Mouse (Mus musculus): Measurements from ENCODE around the gene Gm14443. TPM values are rescaled to one million over a fixed set of nuclear protein-coding genes. Genes with fewer than 3 reads are reported as not detected.
"Not testable (repeated sequence)": the region's sequence is repeated elsewhere in the genome, so short reads cannot be mapped to it uniquely, and the experiment has no call there.

The Gm14443 gene
- polyA plus RNA-seq (2015; fragmentation: Nextera tagmentation; extraction: Ambion mirVana), result 1.0 and 1.5 TPM in 2 replicates

DNA sequence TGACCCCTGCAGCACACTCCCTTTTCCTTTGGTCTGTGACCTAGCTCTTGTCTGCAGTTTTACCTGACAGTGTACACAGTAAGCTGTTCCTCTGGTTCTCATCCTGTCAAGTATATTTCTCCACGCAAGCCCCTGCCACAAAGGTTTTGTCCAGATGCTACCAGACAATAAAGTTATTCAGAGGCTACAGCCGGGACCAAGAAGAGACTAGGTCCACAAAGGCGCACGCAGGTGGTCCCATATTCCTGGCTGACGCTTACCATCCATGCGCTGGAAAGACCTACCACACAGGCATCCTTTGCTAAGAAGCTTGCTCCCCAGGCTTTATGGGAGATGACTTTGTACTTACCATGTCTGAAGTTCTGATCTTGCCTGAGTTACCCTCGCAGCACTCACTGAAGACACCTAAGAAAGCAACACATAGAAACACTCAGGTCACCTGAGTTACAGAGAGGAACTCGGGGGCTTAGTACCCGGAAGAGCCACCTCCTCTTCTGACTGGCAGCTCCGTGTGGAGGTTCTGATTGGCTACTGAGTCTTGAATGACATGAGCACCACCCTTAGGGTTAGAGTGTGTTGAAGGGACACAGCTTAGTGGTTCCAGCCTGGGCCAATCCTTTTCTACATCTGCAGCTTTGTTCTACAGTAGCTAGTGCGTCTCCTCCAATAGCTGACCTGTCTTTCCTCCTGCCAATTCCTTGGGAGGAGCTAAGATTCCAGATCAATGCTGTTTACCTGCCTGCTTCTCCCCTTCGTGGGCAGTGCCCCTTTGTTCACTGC lies at the start of gene Gm14443:
Gene Gm14443 (minus strand): TSS at position 471 of the 780 bp plus-strand sequence.
- not testable (repeated sequence) for H3K9me3 ChIP-seq; H3K27ac ChIP-seq; H3K9ac ChIP-seq; H3K36me3 ChIP-seq (replicated peaks); H3K4me3 ChIP-seq; ATAC-seq (replicated peaks); H3K27me3 ChIP-seq (replicated peaks); H3K4me2 ChIP-seq; H3K4me1 ChIP-seq
- WGBS, result 79% methylated on average over 12 of the region's 12 CpGs

DNA sequence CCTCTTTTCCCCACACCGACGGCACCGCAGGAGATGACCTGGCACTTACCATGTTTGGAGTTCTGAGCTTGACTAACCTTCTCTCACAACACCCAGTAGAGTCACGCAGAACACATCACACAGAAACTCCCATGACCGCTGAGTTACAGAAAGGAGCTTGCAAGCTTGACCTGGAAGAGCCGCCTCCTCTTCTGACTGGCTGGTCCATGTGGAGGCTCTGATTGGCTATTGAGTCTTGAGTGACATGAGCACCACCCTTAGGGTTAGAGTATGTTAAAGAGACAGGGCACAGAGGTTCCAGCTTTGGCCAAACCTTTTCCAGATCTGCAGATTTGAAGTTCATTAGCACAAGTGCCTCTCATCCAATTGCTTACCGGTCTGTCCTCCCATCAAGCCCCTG lies 31.1 kb upstream of the Gm14443 start, which contains the start of gene Gm14391:
Gene Gm14391 (minus strand): TSS at position 186 of the 400 bp plus-strand sequence.
- H3K27ac ChIP-seq; H3K36me3 ChIP-seq (replicated peaks); H3K4me2 ChIP-seq; H3K4me3 ChIP-seq; ATAC-seq (replicated peaks); H3K9me3 ChIP-seq; H3K9ac ChIP-seq; H3K27me3 ChIP-seq (replicated peaks); H3K4me1 ChIP-seq: not testable (repeated sequence)
- no CpG with 5 or more reads among the region's 7 CpGs for WGBS

DNA sequence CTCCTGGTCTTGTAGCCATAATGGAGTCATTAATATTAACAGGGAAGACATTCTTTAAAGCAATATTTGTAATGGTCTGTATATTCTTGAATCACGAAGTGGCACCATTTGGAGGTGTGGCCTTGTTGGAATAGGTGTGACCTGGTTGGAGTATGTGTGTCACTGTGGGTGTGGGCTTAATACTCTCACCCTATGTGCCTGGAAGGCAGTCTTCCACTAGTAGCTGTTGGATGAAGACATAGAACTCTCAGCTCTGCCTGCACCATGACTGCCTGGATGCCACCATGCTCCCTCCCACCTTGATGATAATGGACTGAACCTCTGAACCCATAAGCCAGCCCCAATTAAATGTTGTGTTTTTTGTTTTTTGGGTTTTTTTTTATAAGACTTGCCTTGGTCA lies 3.3 kb upstream of the Gm14443 start:
- not testable (repeated sequence) for H3K27ac ChIP-seq; H3K27me3 ChIP-seq (replicated peaks); H3K9ac ChIP-seq; H3K4me2 ChIP-seq; H3K4me1 ChIP-seq; H3K9me3 ChIP-seq; H3K36me3 ChIP-seq (replicated peaks); ATAC-seq (replicated peaks); H3K4me3 ChIP-seq
- WGBS, result 48% methylated on average over 1 of the region's 1 CpGs

DNA sequence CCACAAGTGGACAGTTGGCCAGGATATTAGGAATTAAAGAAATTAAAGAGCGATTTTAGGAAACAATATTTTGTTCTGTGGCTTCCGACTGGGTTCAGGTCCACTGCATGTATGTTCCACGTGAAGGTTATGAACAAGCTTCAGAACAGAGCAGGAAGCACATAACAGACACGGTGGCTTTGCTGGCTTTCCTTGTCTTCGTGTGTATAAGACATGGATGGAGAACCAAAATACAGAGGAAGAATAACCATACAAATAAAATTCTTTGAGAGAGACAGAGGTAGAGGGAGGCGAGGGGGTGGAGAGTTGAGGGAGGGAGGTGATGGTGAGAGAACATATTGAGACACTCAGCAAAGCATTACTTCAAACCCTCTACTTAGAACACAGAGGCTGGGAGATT lies 641 bp upstream of the Gm14443 start:
- no peaks in the 10 kb centered on the region for H3K27me3 ChIP-seq (replicated peaks)
- no peaks in the 10 kb centered on the region for H3K4me1 ChIP-seq
- H3K4me2 ChIP-seq, result no peak overlapping the region
- ATAC-seq (replicated peaks), result no peak
- whole genome bisulfite sequencing, result 79% methylated on average over 6 of the region's 6 CpGs
- no peaks in the 10 kb centered on the region for H3K36me3 ChIP-seq (replicated peaks)
- H3K9me3 ChIP-seq, result no peaks in the 10 kb centered on the region
- H3K27ac ChIP-seq, result no peak overlapping the region
- H3K9ac ChIP-seq, result no peak overlapping the region
- H3K4me3 ChIP-seq, result no peak overlapping the region

DNA sequence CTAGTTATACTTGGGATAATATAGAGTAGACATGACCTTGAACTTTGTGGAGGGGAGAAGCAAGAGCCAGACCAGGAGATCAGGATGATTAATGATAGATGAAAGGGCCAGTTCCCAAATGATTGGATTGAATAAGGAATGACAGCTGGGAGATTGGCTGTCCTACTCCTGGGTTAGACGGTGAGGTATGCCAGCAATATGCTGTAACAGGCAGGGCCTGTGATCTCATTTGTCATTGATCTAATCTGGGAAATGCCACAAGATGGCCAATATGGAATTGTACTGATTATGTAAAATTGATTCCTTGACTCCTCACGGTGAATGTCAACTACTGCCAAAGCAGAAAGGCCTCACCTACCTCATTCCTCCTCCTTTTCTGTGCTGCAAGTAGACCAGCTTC lies 1.6 kb downstream of the Gm14443 start:
- H3K9ac ChIP-seq; ATAC-seq (replicated peaks); H3K9me3 ChIP-seq; H3K27me3 ChIP-seq (replicated peaks); H3K27ac ChIP-seq; H3K36me3 ChIP-seq (replicated peaks); H3K4me1 ChIP-seq; H3K4me3 ChIP-seq; H3K4me2 ChIP-seq: not testable (repeated sequence)
- 82% methylated on average over 2 of the region's 2 CpGs for WGBS

GRCm38 (mm10) chr2:175172906-175173595 lies 2.6 kb downstream of the Gm14443 start:
- H3K4me3 ChIP-seq; H3K9ac ChIP-seq; H3K27me3 ChIP-seq (replicated peaks); H3K36me3 ChIP-seq (replicated peaks); H3K4me1 ChIP-seq; H3K27ac ChIP-seq; H3K9me3 ChIP-seq; ATAC-seq (replicated peaks); H3K4me2 ChIP-seq: not testable (repeated sequence)
- WGBS, result 85% methylated on average over 3 of the region's 3 CpGs

DNA sequence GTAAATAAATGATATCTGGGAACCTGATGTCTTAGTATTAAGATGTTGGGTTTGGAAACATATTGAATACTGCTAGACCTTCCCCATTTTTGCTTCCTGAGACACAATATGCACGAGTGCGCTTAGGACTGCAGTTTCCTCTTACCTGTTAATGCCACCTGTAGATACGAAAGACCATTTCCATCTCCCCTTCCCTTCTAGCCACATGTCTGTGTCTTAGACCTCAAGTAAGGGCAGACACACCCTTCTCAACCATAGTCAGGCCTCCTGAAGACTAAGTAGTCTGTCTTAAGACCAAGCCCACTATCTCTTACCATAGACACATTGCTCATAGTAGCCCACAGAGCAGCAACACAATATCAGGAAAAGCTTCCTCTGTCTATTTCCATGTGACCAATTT lies 3.5 kb downstream of the Gm14443 start:
- no peaks in the 10 kb centered on the region for H3K9me3 ChIP-seq
- H3K4me1 ChIP-seq, result no peaks in the 10 kb centered on the region
- ATAC-seq (replicated peaks), result no peak
- no peak overlapping the region for H3K4me2 ChIP-seq
- WGBS, result 85% methylated on average over 3 of the region's 3 CpGs
- H3K36me3 ChIP-seq (replicated peaks), result no peaks in the 10 kb centered on the region
- H3K4me3 ChIP-seq, result no peak overlapping the region
- H3K27me3 ChIP-seq (replicated peaks), result no peaks in the 10 kb centered on the region
- H3K27ac ChIP-seq, result no peak overlapping the region
- H3K9ac ChIP-seq, result no peak overlapping the region

DNA sequence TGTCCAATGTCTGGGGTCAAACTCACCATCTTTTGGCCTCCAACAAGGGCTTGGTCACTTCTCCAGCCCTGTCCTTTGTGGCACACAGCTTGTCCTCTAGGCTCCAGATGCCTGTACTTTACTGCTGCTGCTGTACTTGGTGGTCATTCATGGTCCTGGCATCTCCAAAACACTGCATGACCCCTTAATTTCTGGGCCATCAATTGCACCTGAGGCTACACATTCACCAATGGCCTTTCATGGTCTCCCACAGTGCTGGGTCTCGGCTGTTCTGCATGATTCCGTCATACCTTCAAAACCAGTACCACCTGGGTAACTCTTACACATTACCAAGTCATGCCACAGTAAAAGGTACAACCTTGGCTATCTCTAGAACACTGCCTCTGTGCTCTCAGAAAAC lies 8.8 kb downstream of the Gm14443 start:
- not testable (repeated sequence) for H3K27ac ChIP-seq; H3K4me2 ChIP-seq; H3K27me3 ChIP-seq (replicated peaks); ATAC-seq (replicated peaks); H3K36me3 ChIP-seq (replicated peaks); H3K4me1 ChIP-seq; H3K9me3 ChIP-seq; H3K4me3 ChIP-seq; H3K9ac ChIP-seq
- WGBS, result 88% methylated on average over 2 of the region's 2 CpGs

DNA sequence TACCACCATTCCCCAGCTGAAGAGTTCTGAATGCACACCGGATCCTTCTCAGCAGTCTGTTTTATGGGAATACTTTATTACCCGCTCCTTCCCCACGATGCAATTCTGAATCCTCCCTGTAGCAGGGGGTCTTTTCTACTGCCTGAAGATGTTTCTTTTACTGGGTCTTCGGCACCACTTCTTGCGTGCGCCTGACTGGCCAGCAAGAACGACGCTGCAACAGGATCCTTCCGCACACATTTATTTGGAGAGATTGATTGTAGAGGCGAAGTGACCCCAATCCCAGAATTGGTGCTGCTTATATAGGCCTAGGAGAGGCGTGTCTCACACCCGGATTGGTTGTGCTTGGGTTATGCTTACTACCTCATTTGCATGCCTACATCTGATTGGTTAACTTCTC lies 10.6 kb downstream of the Gm14443 start:
- H3K27me3 ChIP-seq (replicated peaks); H3K4me2 ChIP-seq; H3K27ac ChIP-seq; H3K9ac ChIP-seq; H3K9me3 ChIP-seq; H3K4me1 ChIP-seq; ATAC-seq (replicated peaks); H3K36me3 ChIP-seq (replicated peaks); H3K4me3 ChIP-seq: not testable (repeated sequence)
- WGBS, result 94% methylated on average over 12 of the region's 12 CpGs

GRCm38 (mm10) chr2:175161438-175161837 lies 14.2 kb downstream of the Gm14443 start:
- H3K27me3 ChIP-seq (replicated peaks); ATAC-seq (replicated peaks); H3K36me3 ChIP-seq (replicated peaks); H3K27ac ChIP-seq; H3K4me2 ChIP-seq; H3K4me3 ChIP-seq; H3K4me1 ChIP-seq; H3K9ac ChIP-seq; H3K9me3 ChIP-seq: not testable (repeated sequence)
- 91% methylated on average over 4 of the region's 4 CpGs for WGBS

GRCm38 (mm10) chr2:175158642-175159041 lies 17.0 kb downstream of the Gm14443 start:
- 85% methylated on average over 3 of the region's 3 CpGs for WGBS
- H3K27me3 ChIP-seq (replicated peaks), result no peaks in the 10 kb centered on the region
- H3K4me2 ChIP-seq, result no peak overlapping the region
- no peaks in the 10 kb centered on the region for H3K36me3 ChIP-seq (replicated peaks)
- no peak overlapping the region for H3K4me3 ChIP-seq
- no peak for ATAC-seq (replicated peaks)
- H3K4me1 ChIP-seq, result no peaks in the 10 kb centered on the region
- H3K9ac ChIP-seq, result no peak overlapping the region
- 0 out of 2 replicates have a peak, but pooled peaks cover 4% of the 10 kb centered on the region for H3K9me3 ChIP-seq
- H3K27ac ChIP-seq, result no peak overlapping the region

GRCm38 (mm10) chr2:175156696-175157095 lies 19.0 kb downstream of the Gm14443 start:
- 93% methylated on average over 13 of the region's 13 CpGs for WGBS
- Histone ChIP-seq H3K36me3 (replicated peaks) (no peaks in the 10 kb centered on the region), H3K4me2 (no peak overlapping the region), H3K27ac (no peak overlapping the region), H3K27me3 (replicated peaks) (no peaks in the 10 kb centered on the region), H3K9ac (no peak overlapping the region), H3K4me3 (no peak overlapping the region), H3K9me3 (0 out of 2 replicates have a peak, but pooled peaks cover 4% of the 10 kb centered on the region), H3K4me1 (no peaks in the 10 kb centered on the region)
- no peak for ATAC-seq (replicated peaks)

DNA sequence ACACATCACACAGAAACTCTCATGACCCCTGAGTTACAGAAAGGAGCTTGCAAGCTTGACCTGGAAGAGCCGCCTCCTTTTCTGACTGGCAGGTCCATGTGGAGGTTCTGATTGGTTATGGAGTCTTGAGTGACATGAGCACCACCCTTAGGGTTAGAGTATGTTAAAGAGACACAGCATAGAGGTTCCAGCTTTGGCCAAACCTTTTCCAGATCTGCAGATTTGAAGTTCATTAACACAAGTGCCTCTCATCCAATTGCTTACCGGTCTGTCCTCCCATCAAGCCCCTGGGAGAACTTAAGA lies 33.7 kb downstream of the Gm14443 start, which contains the start of gene Gm14399:
Gene Gm14399 (minus strand): TSS at position 20 of the 303 bp plus-strand sequence.
- Histone ChIP-seq H3K4me2 (peak within 1 kb of the TSS; percentile 46), H3K9ac (peak within 1 kb of the TSS; percentile 32; the same call in 1 of the 2 replicates), H3K4me3 (peak within 1 kb of the TSS; percentile 48)
- H3K36me3 ChIP-seq (replicated peaks); H3K27ac ChIP-seq; H3K27me3 ChIP-seq (replicated peaks); ATAC-seq (replicated peaks); H3K4me1 ChIP-seq; H3K9me3 ChIP-seq: not testable (repeated sequence)
- 0% methylated on average over 1 of the region's 2 CpGs for WGBS
